Mouse (Mus musculus) erythroblast, embryonic 14.5 days (primary cell): ENCODE measurements around the gene Sned1.

ENCODE experiments used
- GATA1 ChIP-seq: IDR thresholded peaks from 2 replicates; pipeline ENCODE4 v1.6.1; 2012; ENCODE audit warnings: low read length, inconsistent platforms, mixed read lengths
- TAL1 ChIP-seq: IDR thresholded peaks from 3 replicates; pipeline ENCODE4 v1.6.1; 2012; ENCODE audit warnings: low read length, inconsistent platforms, mixed read lengths

DNA sequence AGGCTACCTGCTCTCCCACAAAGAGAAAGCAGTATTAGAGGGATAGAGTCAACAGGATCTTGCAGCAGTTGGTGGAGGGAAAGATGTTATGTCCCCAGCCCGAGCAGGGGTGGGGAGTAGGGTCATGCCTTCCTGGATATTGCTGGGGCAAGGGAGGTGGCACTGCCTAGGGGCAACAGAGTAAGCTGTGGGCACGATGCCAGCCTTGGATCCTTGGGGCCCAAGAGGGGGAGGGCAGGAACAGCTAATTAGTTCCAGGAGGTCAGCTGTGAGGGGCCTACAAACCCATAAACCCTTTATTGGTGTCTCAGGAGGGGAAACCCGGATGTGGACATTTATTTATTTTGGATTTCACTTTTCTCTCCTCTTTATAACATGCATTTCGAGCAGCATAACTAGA lies 10.4 kb upstream of the Sned1 start:
- TF ChIP-seq TAL1 (no peak), GATA1 (no peak)
